Mouse (Mus musculus): ENCODE measurements around the gene Ggta1.

- no peak for TF ChIP-seq ZC3H11A (IDR thresholded peaks at IDR 0.05; ENCODE audit: borderline replicate concordance, low read depth, low read length)
- TF ChIP-seq ZNF384 (IDR thresholded peaks at IDR 0.05; ENCODE audit: low read depth, low read length) = no peak
- TF ChIP-seq MAFK (IDR thresholded peaks at IDR 0.05; ENCODE audit: insufficient read depth, low read depth, low read length) = no peak
- TF ChIP-seq HCFC1 (IDR thresholded peaks at IDR 0.05; ENCODE audit: borderline replicate concordance, insufficient read depth, low read length) = no peak
- no peak for TF ChIP-seq CHD2 (IDR thresholded peaks at IDR 0.05; ENCODE audit: low read depth, low read length)
Observed at GRCm38 (mm10) chr2:35451484-35452050, 11.5 kb downstream of the Ggta1 start.

Measured in ES-E14 (cell line).